Mouse (Mus musculus): Measurements from ENCODE around the gene Cnst.

Cnst gene

GRCm38 (mm10) chr1:179553949-179554347, 7.8 kb downstream of the Cnst start:
- DNase-seq, result no peak

GRCm38 (mm10) chr1:179556921-179557320, 10.8 kb downstream of the Cnst start:
- peak; percentile 56 for DNase-seq

GRCm38 (mm10) chr1:179559446-179560194, 13.4 kb downstream of the Cnst start:
- DNase-seq, result no peak

GRCm38 (mm10) chr1:179560845-179561430, 14.8 kb downstream of the Cnst start:
- peak; percentile 70 for DNase-seq

- no peak for DNase-seq
Observed at GRCm38 (mm10) chr1:179563211-179563610, 17.0 kb downstream of the Cnst start.

GRCm38 (mm10) chr1:179563926-179564325, 17.8 kb downstream of the Cnst start:
- peak; percentile 59 for DNase-seq

- DNase-seq, result no peak
Observed at GRCm38 (mm10) chr1:179567558-179567957, 21.4 kb downstream of the Cnst start.

- DNase-seq, result peak; percentile 81
Observed at GRCm38 (mm10) chr1:179568690-179569398, 22.7 kb downstream of the Cnst start.

GRCm38 (mm10) chr1:179570482-179570881, 24.3 kb downstream of the Cnst start:
- no peak for DNase-seq

GRCm38 (mm10) chr1:179571686-179572085, 25.5 kb downstream of the Cnst start:
- DNase-seq, result no peak

- no peak for DNase-seq
Observed at GRCm38 (mm10) chr1:179573650-179574206, 27.6 kb downstream of the Cnst start.

GRCm38 (mm10) chr1:179578625-179579024, 32.5 kb downstream of the Cnst start:
- no peak for DNase-seq

- DNase-seq, result no peak
Observed at GRCm38 (mm10) chr1:179580200-179580599, 34.0 kb downstream of the Cnst start.

GRCm38 (mm10) chr1:179581422-179581821, 35.3 kb downstream of the Cnst start:
- no peak for DNase-seq

- DNase-seq, result peak; percentile 29
Observed at GRCm38 (mm10) chr1:179582021-179582433, 35.9 kb downstream of the Cnst start.

- no peak for DNase-seq
Observed at GRCm38 (mm10) chr1:179583090-179583489, 36.9 kb downstream of the Cnst start.

GRCm38 (mm10) chr1:179584220-179584619, 38.0 kb downstream of the Cnst start:
- DNase-seq, result no peak

- DNase-seq, result no peak
Observed at GRCm38 (mm10) chr1:179585646-179586045, 39.5 kb downstream of the Cnst start.

- no peak for DNase-seq
Observed at GRCm38 (mm10) chr1:179586430-179587095, 40.4 kb downstream of the Cnst start.

GRCm38 (mm10) chr1:179588230-179588629, 42.1 kb downstream of the Cnst start:
- DNase-seq, result no peak

- no peak for DNase-seq
Observed at GRCm38 (mm10) chr1:179591639-179592038, 45.5 kb downstream of the Cnst start.

- DNase-seq, result no peak
Observed at GRCm38 (mm10) chr1:179592143-179592542, 46.0 kb downstream of the Cnst start.

GRCm38 (mm10) chr1:179592972-179593371, 46.8 kb downstream of the Cnst start:
- DNase-seq, result peak; percentile 32
